Mouse (Mus musculus) neural tube, embryonic 15.5 days (tissue): ENCODE results near the gene Crybb2. TPM values are rescaled to one million over a fixed set of nuclear protein-coding genes. Genes with fewer than 3 reads are reported as not detected.

Source experiments
- polyA plus RNA-seq: library from polyadenylated mRNA; unstranded; fragments of >200 nt; fragmentation: Nextera tagmentation; extraction: Ambion mirVana; gene quantifications from 2 replicates; pipeline ENCODE4 v1.2.1, GENCODE M21; 2015

Crybb2 gene
- polyA plus RNA-seq, 1 experiment from 2014 or later = not detected

Other genes starting within 250 kb of the Crybb2 start
- gene Myo18b, start 173.8 kb downstream of the Crybb2 start, polyA plus RNA-seq = 1.3 and 1.8 TPM in 2 replicates
- 22.4 and 23.3 TPM in 2 replicates for gene Grk3, start 54.3 kb downstream of the Crybb2 start, polyA plus RNA-seq
- gene Crybb3, start 11.5 kb upstream of the Crybb2 start, polyA plus RNA-seq = 1.2 and 1.5 TPM in 2 replicates
- gene 2900026A02Rik, start 151.1 kb upstream of the Crybb2 start, polyA plus RNA-seq = 3.0 and 5.5 TPM in 2 replicates
- not detected in 2 replicates for gene Tmem211, start 156.8 kb upstream of the Crybb2 start, polyA plus RNA-seq
- 16.8 and 20.0 TPM in 2 replicates for gene Sgsm1, start 240.7 kb upstream of the Crybb2 start, polyA plus RNA-seq